Mouse (Mus musculus) neural tube, embryonic 14.5 days (tissue): ENCODE measurements around the gene Slc5a11. TPM values are rescaled to one million over a fixed set of nuclear protein-coding genes. Genes with fewer than 3 reads are reported as not detected.

Source experiments
- ATAC-seq: fragments of 200-750 bp; cut with Nextera tagmentation; 2 replicates; pipeline ENCODE4 v1.8.0; 2017; ENCODE audit warnings: low read depth, mild to moderate bottlenecking, moderate TSS enrichment, moderate library complexity
- H3K27ac ChIP-seq: fragments of 300-500 bp; sonication (generic); 2 replicates; pipeline ENCODE4 v1.5.1; 2014; ENCODE audit warnings: low read depth, mild to moderate bottlenecking, control low read depth, low read length, moderate library complexity, mixed read lengths
- H3K27me3 ChIP-seq: fragments of 300-500 bp; sonication (generic); 2 replicates; pipeline ENCODE4 v1.6.1; 2014; ENCODE audit warnings: low read length; ENCODE audit not compliant: control insufficient read depth, insufficient read depth
- H3K36me3 ChIP-seq: fragments of 300-500 bp; sonication (generic); 2 replicates; pipeline ENCODE4 v1.6.1; 2014; ENCODE audit warnings: low read length, mixed read lengths; ENCODE audit not compliant: control insufficient read depth, insufficient read depth
- H3K4me1 ChIP-seq: fragments of 300-500 bp; sonication (generic); 2 replicates; pipeline ENCODE4 v1.6.1; 2014; ENCODE audit warnings: low read length; ENCODE audit not compliant: control insufficient read depth, insufficient read depth
- H3K4me2 ChIP-seq: fragments of 300-500 bp; sonication (generic); 2 replicates; pipeline ENCODE4 v1.6.1; 2014; ENCODE audit warnings: mild to moderate bottlenecking, low read depth, low read length, control low read depth
- H3K4me3 ChIP-seq: fragments of 300-500 bp; sonication (generic); 2 replicates; pipeline ENCODE4 v1.5.1; 2014; ENCODE audit warnings: low read depth, low read length, control low read depth, mixed read lengths
- H3K9ac ChIP-seq: fragments of 300-500 bp; sonication (generic); replicated peaks from 2 replicates; pipeline ENCODE4 v1.6.1; 2014; ENCODE audit warnings: low read depth, mild to moderate bottlenecking, control low read depth, low read length, mixed read lengths
- H3K9me3 ChIP-seq: fragments of 300-500 bp; sonication (generic); 2 replicates; pipeline ENCODE4 v1.6.1; 2016; ENCODE audit warnings: low read length; ENCODE audit not compliant: control insufficient read depth
- WGBS: fragments of 180-500 bp; shearing (Covaris S2); extraction: QIAGEN DNeasy Blood & Tissue Kit; methylation state at CpG from one replicate; pipeline ENCODE4 v1.1.7; 2014; 5-methylcytosine and 5-hydroxymethylcytosine counted together
- polyA plus RNA-seq: library from polyadenylated mRNA; unstranded; fragments of >200 nt; fragmentation: Nextera tagmentation; extraction: Ambion mirVana; gene quantifications from 2 replicates; pipeline ENCODE4 v1.2.1, GENCODE M21; 2014

Gene Slc5a11
- polyA plus RNA-seq, 1 experiment from 2014 or later, result 0.23 TPM

- Histone ChIP-seq H3K27ac (no peak overlapping the region), H3K4me2 (no peak overlapping the region), H3K9me3 (no peaks in the 10 kb centered on the region), H3K36me3 (peaks cover 89% of the 10 kb centered on the region), H3K4me1 (no peaks in the 10 kb centered on the region), H3K4me3 (no peak overlapping the region), H3K9ac (no peak overlapping the region), H3K27me3 (no peaks in the 10 kb centered on the region)
- 91% methylated on average over 3 of the region's 3 CpGs for WGBS
- no peak for ATAC-seq
Observed at GRCm38 (mm10) chr7:123188462-123188861, 26.1 kb upstream of the Slc5a11 start.

- no peaks in the 10 kb centered on the region for H3K4me1 ChIP-seq
- WGBS, result 99% methylated on average over 8 of the region's 8 CpGs
- no peak overlapping the region for H3K9ac ChIP-seq
- ATAC-seq, result no peak
- H3K27me3 ChIP-seq, result no peaks in the 10 kb centered on the region
- no peak overlapping the region for H3K4me2 ChIP-seq
- peaks cover 86% of the 10 kb centered on the region for H3K36me3 ChIP-seq
- no peaks in the 10 kb centered on the region for H3K9me3 ChIP-seq
- no peak overlapping the region for H3K27ac ChIP-seq
- no peak overlapping the region for H3K4me3 ChIP-seq
Observed at GRCm38 (mm10) chr7:123189762-123190161, 24.8 kb upstream of the Slc5a11 start.

DNA sequence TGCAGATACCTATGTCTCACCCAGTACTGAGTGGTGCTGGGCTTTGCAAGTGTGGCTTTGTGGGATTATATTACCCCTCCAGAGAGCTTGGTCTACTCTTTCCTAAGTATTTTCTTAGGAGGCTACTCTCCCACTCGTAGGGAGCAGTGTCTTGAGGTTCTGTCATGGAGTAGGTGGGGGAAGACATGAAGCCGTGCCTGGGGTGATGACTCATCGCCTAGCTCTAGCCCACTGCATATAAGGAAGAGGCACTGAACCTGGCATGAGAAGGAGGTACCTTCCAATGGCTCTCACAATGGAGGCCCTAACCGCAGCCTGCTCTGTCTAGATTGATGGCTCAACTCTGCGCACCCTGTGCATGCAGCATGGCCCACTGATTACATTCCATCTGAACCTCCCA is 22.8 kb upstream of the Slc5a11 start:
- no peak for ATAC-seq
- no peaks in the 10 kb centered on the region for H3K4me1 ChIP-seq
- WGBS, result 96% methylated on average over 5 of the region's 5 CpGs

GRCm38 (mm10) chr7:123193201-123193600 is 21.4 kb upstream of the Slc5a11 start:
- Histone ChIP-seq H3K4me2 (no peak overlapping the region), H3K27ac (no peak overlapping the region), H3K36me3 (peaks cover 60% of the 10 kb centered on the region), H3K4me1 (no peaks in the 10 kb centered on the region), H3K9ac (no peak overlapping the region), H3K9me3 (no peaks in the 10 kb centered on the region), H3K27me3 (no peaks in the 10 kb centered on the region), H3K4me3 (no peak overlapping the region)
- no peak for ATAC-seq
- WGBS, result 95% methylated on average over 12 of the region's 12 CpGs

More for the DNA sequence above, 22.8 kb upstream of the Slc5a11 start:
- no peaks in the 10 kb centered on the region for H3K27me3 ChIP-seq
- no peak overlapping the region for H3K4me2 ChIP-seq
- H3K4me3 ChIP-seq, result no peak overlapping the region
- H3K9me3 ChIP-seq, result no peaks in the 10 kb centered on the region
- H3K27ac ChIP-seq, result no peak overlapping the region
- H3K9ac ChIP-seq, result no peak overlapping the region
- peaks cover 71% of the 10 kb centered on the region for H3K36me3 ChIP-seq

GRCm38 (mm10) chr7:123194696-123195095 is 19.9 kb upstream of the Slc5a11 start:
- Histone ChIP-seq H3K27me3 (no peaks in the 10 kb centered on the region), H3K4me2 (no peak overlapping the region), H3K36me3 (peaks cover 46% of the 10 kb centered on the region), H3K9ac (no peak overlapping the region), H3K9me3 (no peaks in the 10 kb centered on the region), H3K4me3 (no peak overlapping the region), H3K27ac (no peak overlapping the region), H3K4me1 (no peaks in the 10 kb centered on the region)
- no peak for ATAC-seq
- WGBS, result 91% methylated on average over 8 of the region's 8 CpGs

GRCm38 (mm10) chr7:123196432-123196831 is 18.1 kb upstream of the Slc5a11 start:
- H3K4me2 ChIP-seq, result no peak overlapping the region
- H3K9ac ChIP-seq, result no peak overlapping the region
- no peaks in the 10 kb centered on the region for H3K27me3 ChIP-seq
- 97% methylated on average over 5 of the region's 5 CpGs for WGBS
- H3K36me3 ChIP-seq, result peaks cover 30% of the 10 kb centered on the region
- no peak overlapping the region for H3K27ac ChIP-seq
- no peak for ATAC-seq
- H3K9me3 ChIP-seq, result no peaks in the 10 kb centered on the region
- H3K4me1 ChIP-seq, result no peaks in the 10 kb centered on the region
- H3K4me3 ChIP-seq, result no peak overlapping the region

GRCm38 (mm10) chr7:123198695-123199094 is 15.9 kb upstream of the Slc5a11 start:
- Histone ChIP-seq H3K27me3 (no peaks in the 10 kb centered on the region), H3K4me3 (no peak overlapping the region), H3K4me2 (no peak overlapping the region), H3K4me1 (no peaks in the 10 kb centered on the region), H3K27ac (no peak overlapping the region), H3K9me3 (no peaks in the 10 kb centered on the region), H3K9ac (no peak overlapping the region), H3K36me3 (peaks cover 12% of the 10 kb centered on the region)
- no peak for ATAC-seq
- WGBS, result 78% methylated on average over 10 of the region's 10 CpGs

DNA sequence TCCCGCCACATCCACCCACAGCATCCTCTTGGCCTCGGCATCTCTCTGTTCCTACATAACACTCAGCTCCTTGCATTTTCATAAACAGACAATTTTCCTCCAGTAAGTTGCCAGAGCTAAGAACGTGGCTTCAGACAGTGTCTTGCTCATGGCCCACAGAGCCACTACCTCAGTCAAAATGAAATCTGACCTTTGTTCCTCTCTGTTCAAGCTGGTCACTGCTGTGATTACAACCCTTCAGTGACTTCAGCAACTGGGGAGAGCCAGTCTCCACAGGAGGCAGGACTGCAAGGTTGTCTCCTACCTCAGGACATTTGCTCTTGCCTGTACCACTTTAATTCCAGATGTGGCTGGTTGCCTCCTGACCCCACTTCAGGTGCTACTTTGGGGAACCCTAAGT is 15.4 kb upstream of the Slc5a11 start:
- no peaks in the 10 kb centered on the region for H3K4me1 ChIP-seq
- H3K27me3 ChIP-seq, result no peaks in the 10 kb centered on the region
- no peak overlapping the region for H3K9ac ChIP-seq
- WGBS, result 80% methylated on average over 3 of the region's 3 CpGs
- H3K27ac ChIP-seq, result no peak overlapping the region
- H3K36me3 ChIP-seq, result peaks cover 8% of the 10 kb centered on the region
- no peak for ATAC-seq
- no peaks in the 10 kb centered on the region for H3K9me3 ChIP-seq
- H3K4me3 ChIP-seq, result no peak overlapping the region
- no peak overlapping the region for H3K4me2 ChIP-seq

GRCm38 (mm10) chr7:123199656-123200206 is 14.8 kb upstream of the Slc5a11 start:
- H3K4me3 ChIP-seq, result no peak overlapping the region
- no peaks in the 10 kb centered on the region for H3K4me1 ChIP-seq
- H3K9me3 ChIP-seq, result no peaks in the 10 kb centered on the region
- no peak overlapping the region for H3K9ac ChIP-seq
- no peaks in the 10 kb centered on the region for H3K27me3 ChIP-seq
- H3K36me3 ChIP-seq, result peaks cover 3% of the 10 kb centered on the region; the same call in 1 of the 2 replicates
- H3K27ac ChIP-seq, result no peak overlapping the region
- ATAC-seq, result no peak
- 93% methylated on average over 15 of the region's 15 CpGs for WGBS
- no peak overlapping the region for H3K4me2 ChIP-seq
